Mouse (Mus musculus): ENCODE measurements around the gene Jakmip3. TPM values are rescaled to one million over a fixed set of nuclear protein-coding genes. Genes with fewer than 3 reads are reported as not detected.

Jakmip3 gene
- total RNA-seq, 2 experiments from 2014 or later = 46.4 to 47.8 TPM

GRCm38 (mm10) chr7:139093781-139094180 is 153.3 kb downstream of the Jakmip3 start:
- DNase-seq (ENCODE audit: low spot score in 2 of 2) = no peak

- DNase-seq (ENCODE audit: low spot score in 2 of 2) = no peak
Observed at GRCm38 (mm10) chr7:139094761-139095160, 154.2 kb downstream of the Jakmip3 start.

GRCm38 (mm10) chr7:139095282-139095681 is 154.8 kb downstream of the Jakmip3 start:
- no peak for DNase-seq (ENCODE audit: low spot score in 2 of 2)

GRCm38 (mm10) chr7:139096399-139096798 is 155.9 kb downstream of the Jakmip3 start:
- DNase-seq (ENCODE audit: low spot score in 2 of 2) = no peak

GRCm38 (mm10) chr7:139100531-139101095 is 160.1 kb downstream of the Jakmip3 start:
- DNase-seq (ENCODE audit: low spot score in 2 of 2) = no peak

- no peak for DNase-seq (ENCODE audit: low spot score in 2 of 2)
Observed at GRCm38 (mm10) chr7:139101286-139101804, 160.8 kb downstream of the Jakmip3 start.

GRCm38 (mm10) chr7:139101826-139102225 is 161.3 kb downstream of the Jakmip3 start:
- no peak for DNase-seq (ENCODE audit: low spot score in 2 of 2)

- DNase-seq (ENCODE audit: low spot score in 2 of 2) = peak in 1 of 2 experiments; percentile 50
Observed at GRCm38 (mm10) chr7:139103960-139104381, 163.4 kb downstream of the Jakmip3 start.

- DNase-seq (ENCODE audit: low spot score in 2 of 2) = no peak
Observed at GRCm38 (mm10) chr7:139105076-139105475, 164.5 kb downstream of the Jakmip3 start.

GRCm38 (mm10) chr7:139105705-139106104 is 165.2 kb downstream of the Jakmip3 start:
- no peak for DNase-seq (ENCODE audit: low spot score in 2 of 2)

- DNase-seq (ENCODE audit: low spot score in 2 of 2) = peak in 1 of 2 experiments; percentile 69
Observed at GRCm38 (mm10) chr7:139107908-139108650, 167.5 kb downstream of the Jakmip3 start.

GRCm38 (mm10) chr7:139119152-139119774 is 178.7 kb downstream of the Jakmip3 start:
- DNase-seq (ENCODE audit: low spot score in 2 of 2) = peak; percentile 79 to 94

- DNase-seq (ENCODE audit: low spot score in 2 of 2) = no peak
Observed at GRCm38 (mm10) chr7:139119775-139120153, 179.2 kb downstream of the Jakmip3 start.

- DNase-seq (ENCODE audit: low spot score in 2 of 2) = no peak
Observed at GRCm38 (mm10) chr7:139125881-139126280, 185.4 kb downstream of the Jakmip3 start.

- DNase-seq (ENCODE audit: low spot score in 2 of 2) = peak in 1 of 2 experiments; percentile 53
Observed at GRCm38 (mm10) chr7:139126549-139126948, 186.0 kb downstream of the Jakmip3 start.

- no peak for DNase-seq (ENCODE audit: low spot score in 2 of 2)
Observed at GRCm38 (mm10) chr7:139128994-139129393, 188.5 kb downstream of the Jakmip3 start.

- no peak for DNase-seq (ENCODE audit: low spot score in 2 of 2)
Observed at GRCm38 (mm10) chr7:139130361-139130760, 189.8 kb downstream of the Jakmip3 start.

- DNase-seq (ENCODE audit: low spot score in 2 of 2) = no peak
Observed at GRCm38 (mm10) chr7:139131538-139131937, 191.0 kb downstream of the Jakmip3 start.

GRCm38 (mm10) chr7:139133446-139133845 is 192.9 kb downstream of the Jakmip3 start:
- DNase-seq (ENCODE audit: low spot score in 2 of 2) = peak in 1 of 2 experiments; percentile 72
